Mouse (Mus musculus) heart, embryonic 16.5 days (tissue): ENCODE data around the gene Pebp1. TPM values are rescaled to one million over a fixed set of nuclear protein-coding genes. Genes with fewer than 3 reads are reported as not detected.
A peak's percentile ranks its signal among the peaks of the same experiment; 100 is the strongest.

Experiments
- ATAC-seq: fragments of 200-750 bp; cut with Nextera tagmentation; replicated peaks from 2 replicates; pipeline ENCODE4 v1.8.0; 2017; ENCODE audit warnings: moderate number of reproducible peaks; ENCODE audit not compliant: insufficient read depth, low FRiP score; ENCODE audit errors: extremely low read depth
- H3K27ac ChIP-seq: fragments of 300-500 bp; sonication (generic); 2 replicates; pipeline ENCODE4 v1.5.1; 2014; ENCODE audit warnings: mild to moderate bottlenecking, low read length, control low read depth, moderate library complexity
- H3K27me3 ChIP-seq: fragments of 300-500 bp; sonication (generic); 2 replicates; pipeline ENCODE4 v1.6.1; 2014; ENCODE audit warnings: low read length, mixed read lengths; ENCODE audit not compliant: control insufficient read depth, insufficient read depth
- H3K36me3 ChIP-seq: fragments of 300-500 bp; sonication (generic); 2 replicates; pipeline ENCODE4 v1.6.1; 2014; ENCODE audit not compliant: control insufficient read depth, insufficient read depth
- H3K4me1 ChIP-seq: fragments of 300-500 bp; sonication (generic); 2 replicates; pipeline ENCODE4 v1.6.1; 2014; ENCODE audit warnings: low read length, mixed read lengths; ENCODE audit not compliant: control insufficient read depth, insufficient read depth
- H3K4me2 ChIP-seq: fragments of 300-500 bp; sonication (generic); 2 replicates; pipeline ENCODE4 v1.6.1; 2014; ENCODE audit warnings: low read depth, mild to moderate bottlenecking, control low read depth, low read length
- H3K4me3 ChIP-seq: fragments of 300-500 bp; sonication (generic); 2 replicates; pipeline ENCODE4 v1.5.1; 2014; ENCODE audit warnings: mild to moderate bottlenecking, control low read depth, low read length
- H3K9ac ChIP-seq: fragments of 300-500 bp; sonication (generic); 2 replicates; pipeline ENCODE4 v1.6.1; 2014; ENCODE audit warnings: low read length, control low read depth
- H3K9me3 ChIP-seq: fragments of 300-500 bp; sonication (generic); replicated peaks from 2 replicates; pipeline ENCODE4 v1.6.1; 2016; ENCODE audit warnings: low read length; ENCODE audit not compliant: control insufficient read depth
- WGBS: fragments of 180-500 bp; shearing (Covaris S2); extraction: QIAGEN DNeasy Blood & Tissue Kit; methylation state at CpG from one replicate; pipeline ENCODE4 v1.1.7; 2014; 5-methylcytosine and 5-hydroxymethylcytosine counted together
- polyA plus RNA-seq: library from polyadenylated mRNA; unstranded; fragments of >200 nt; fragmentation: Nextera tagmentation; extraction: Ambion mirVana; gene quantifications from 2 replicates; pipeline ENCODE4 v1.2.1, GENCODE M21; 2015

The Pebp1 gene
- polyA plus RNA-seq, 1 experiment from 2014 or later = 599 TPM

DNA sequence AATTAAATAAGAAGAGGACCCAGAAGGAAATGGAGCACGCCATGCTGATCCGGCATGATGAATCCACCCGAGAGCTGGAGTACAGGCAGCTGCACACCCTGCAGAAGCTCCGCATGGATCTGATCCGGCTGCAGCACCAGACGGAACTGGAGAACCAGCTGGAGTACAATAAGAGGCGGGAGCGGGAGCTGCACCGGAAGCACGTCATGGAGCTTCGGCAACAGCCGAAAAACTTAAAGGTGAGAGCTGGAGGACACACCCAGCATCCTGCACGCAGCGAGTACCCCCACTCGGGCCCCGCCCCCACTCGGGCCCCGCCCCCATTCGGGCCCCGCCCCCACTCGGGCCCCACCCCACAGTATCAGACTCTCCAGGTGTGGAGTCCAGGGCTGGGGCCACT lies 23.9 kb downstream of the Pebp1 start:
- peaks cover 5% of the 10 kb centered on the region; the same call in 1 of the 2 replicates for H3K9me3 ChIP-seq
- H3K4me2 ChIP-seq = no peak overlapping the region
- 86% methylated on average over 21 of the region's 21 CpGs for WGBS
- no peaks in the 10 kb centered on the region for H3K4me1 ChIP-seq
- no peak for ATAC-seq
- no peak overlapping the region for H3K4me3 ChIP-seq
- H3K27ac ChIP-seq = no peak overlapping the region
- peaks cover 9% of the 10 kb centered on the region for H3K36me3 ChIP-seq
- H3K9ac ChIP-seq = no peak overlapping the region
- H3K27me3 ChIP-seq = no peaks in the 10 kb centered on the region

DNA sequence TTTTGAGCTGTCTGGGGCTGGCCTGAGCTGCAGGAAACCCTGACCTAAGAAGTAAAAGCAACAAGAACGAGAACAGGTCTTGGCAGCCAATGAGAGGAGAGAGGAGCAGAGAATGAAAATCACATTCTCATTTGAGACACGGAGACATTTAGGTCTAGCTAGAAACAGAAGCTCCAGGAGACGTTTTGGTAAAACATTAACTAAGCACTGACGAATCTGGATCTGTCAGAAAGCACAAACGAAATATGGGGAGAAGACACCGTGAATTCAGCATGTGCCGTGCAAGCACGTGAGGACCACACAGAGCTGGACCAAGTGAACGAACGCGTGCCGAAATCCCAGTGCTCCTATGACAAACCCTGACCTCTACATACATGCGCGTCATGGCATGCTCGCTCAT lies 29.1 kb downstream of the Pebp1 start:
- Histone ChIP-seq H3K27me3 (no peaks in the 10 kb centered on the region), H3K4me3 (no peak overlapping the region), H3K27ac (no peak overlapping the region), H3K9me3 (no peaks in the 10 kb centered on the region), H3K4me2 (no peak overlapping the region), H3K4me1 (no peaks in the 10 kb centered on the region), H3K36me3 (peaks cover 3% of the 10 kb centered on the region), H3K9ac (no peak overlapping the region)
- WGBS = 91% methylated on average over 15 of the region's 15 CpGs
- no peak for ATAC-seq

GRCm38 (mm10) chr5:117251763-117252162 lies 35.7 kb downstream of the Pebp1 start:
- H3K27me3 ChIP-seq = no peaks in the 10 kb centered on the region
- 90% methylated on average over 3 of the region's 3 CpGs for WGBS
- no peaks in the 10 kb centered on the region for H3K36me3 ChIP-seq
- H3K4me1 ChIP-seq = peaks cover 3% of the 10 kb centered on the region; the same call in 1 of the 2 replicates
- H3K4me2 ChIP-seq = no peak overlapping the region
- H3K4me3 ChIP-seq = no peak overlapping the region
- no peak overlapping the region for H3K27ac ChIP-seq
- H3K9ac ChIP-seq = no peak overlapping the region
- H3K9me3 ChIP-seq = no peaks in the 10 kb centered on the region
- no peak for ATAC-seq

DNA sequence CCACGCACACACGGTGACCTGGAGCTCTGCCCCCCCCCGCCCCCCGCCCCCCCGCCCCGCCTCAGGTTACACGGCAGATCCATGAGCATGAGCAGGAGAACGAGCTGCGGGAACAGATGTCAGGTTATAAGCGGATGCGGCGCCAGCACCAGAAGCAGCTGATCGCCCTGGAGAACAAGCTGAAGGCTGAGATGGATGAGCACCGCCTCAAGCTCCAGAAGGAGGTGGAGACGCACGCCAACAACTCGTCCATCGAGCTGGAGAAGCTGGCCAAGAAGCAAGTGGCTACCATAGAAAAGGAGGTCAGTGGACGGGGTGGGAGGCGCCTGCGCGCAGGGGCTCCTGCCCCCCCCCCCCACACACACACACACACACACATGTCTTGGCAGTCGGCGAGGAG lies 36.6 kb downstream of the Pebp1 start:
- Histone ChIP-seq H3K36me3 (no peaks in the 10 kb centered on the region), H3K4me2 (no peak overlapping the region), H3K27ac (no peak overlapping the region), H3K27me3 (no peaks in the 10 kb centered on the region), H3K4me3 (no peak overlapping the region), H3K4me1 (peaks cover 3% of the 10 kb centered on the region; the same call in 1 of the 2 replicates), H3K9me3 (no peaks in the 10 kb centered on the region), H3K9ac (no peak overlapping the region)
- no peak for ATAC-seq
- 67% methylated on average over 22 of the region's 24 CpGs for WGBS

DNA sequence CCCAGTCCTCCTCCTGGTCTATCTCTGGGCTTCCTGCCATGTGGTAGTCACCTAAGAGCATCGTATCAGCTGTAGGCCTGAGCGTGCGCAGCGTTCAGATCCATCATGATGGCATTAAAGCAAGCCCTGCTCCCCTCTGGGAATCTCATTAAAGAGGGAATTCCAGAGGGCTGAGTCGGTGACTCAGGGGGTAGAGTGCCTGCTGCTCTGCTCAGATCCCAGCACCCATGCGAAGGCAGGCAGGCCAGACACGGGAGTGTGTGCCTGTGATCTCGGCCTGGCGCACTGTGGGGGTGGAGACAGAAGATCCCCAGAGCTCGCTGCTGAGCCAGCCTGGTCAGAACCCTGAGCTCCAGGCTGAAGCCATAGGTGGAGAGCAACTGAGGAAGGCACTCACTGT lies 39.1 kb downstream of the Pebp1 start:
- Histone ChIP-seq H3K4me1 (peaks cover 3% of the 10 kb centered on the region; the same call in 1 of the 2 replicates), H3K9ac (peak overlapping the region; percentile 11; the same call in 1 of the 2 replicates), H3K27ac (no peak overlapping the region), H3K27me3 (no peaks in the 10 kb centered on the region), H3K4me2 (no peak overlapping the region), H3K4me3 (no peak overlapping the region), H3K36me3 (no peaks in the 10 kb centered on the region), H3K9me3 (no peaks in the 10 kb centered on the region)
- ATAC-seq = no peak
- WGBS = 21% methylated on average over 10 of the region's 10 CpGs

DNA sequence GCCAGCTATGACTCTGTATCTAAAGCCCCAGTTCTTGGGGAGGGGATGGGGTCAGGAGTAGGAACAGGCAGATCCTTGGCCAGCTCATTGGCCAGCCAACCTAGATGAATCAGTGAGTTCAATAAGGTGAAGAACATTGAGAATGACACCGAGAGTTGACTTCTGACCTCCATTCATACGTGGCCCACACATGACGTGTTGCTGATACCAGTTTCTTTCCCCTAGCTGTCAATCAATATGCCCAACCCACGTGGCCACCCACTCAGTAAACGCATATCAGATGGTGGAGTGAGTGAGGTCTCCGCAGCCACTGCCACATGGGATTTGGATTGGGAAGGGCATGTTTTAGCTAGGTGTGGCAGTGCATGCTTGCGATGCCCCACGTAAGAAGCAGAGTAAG lies 42.3 kb downstream of the Pebp1 start:
- no peaks in the 10 kb centered on the region for H3K36me3 ChIP-seq
- H3K4me3 ChIP-seq = no peak overlapping the region
- H3K4me2 ChIP-seq = no peak overlapping the region
- no peaks in the 10 kb centered on the region for H3K27me3 ChIP-seq
- H3K4me1 ChIP-seq = peaks cover 6% of the 10 kb centered on the region
- H3K9ac ChIP-seq = no peak overlapping the region
- no peak overlapping the region for H3K27ac ChIP-seq
- ATAC-seq = no peak
- no peaks in the 10 kb centered on the region for H3K9me3 ChIP-seq
- 88% methylated on average over 8 of the region's 8 CpGs for WGBS

- Histone ChIP-seq H3K27ac (no peak overlapping the region), H3K4me2 (peak overlapping the region; percentile 61), H3K27me3 (no peaks in the 10 kb centered on the region), H3K9me3 (no peaks in the 10 kb centered on the region), H3K4me3 (peak overlapping the region; percentile 38), H3K36me3 (no peaks in the 10 kb centered on the region), H3K4me1 (peaks cover 7% of the 10 kb centered on the region), H3K9ac (peak overlapping the region; percentile 56)
- no peak for ATAC-seq
- 36% methylated on average over 22 of the region's 22 CpGs for WGBS
Observed at GRCm38 (mm10) chr5:117242671-117243478, 44.5 kb downstream of the Pebp1 start.

GRCm38 (mm10) chr5:117241935-117242531 lies 45.4 kb downstream of the Pebp1 start:
- H3K27ac ChIP-seq = no peak overlapping the region
- H3K27me3 ChIP-seq = no peaks in the 10 kb centered on the region
- H3K4me3 ChIP-seq = peak overlapping the region; percentile 14; the same call in 1 of the 2 replicates
- no peaks in the 10 kb centered on the region for H3K9me3 ChIP-seq
- WGBS = 63% methylated on average over 16 of the region's 16 CpGs
- H3K36me3 ChIP-seq = no peaks in the 10 kb centered on the region
- no peak for ATAC-seq
- peak overlapping the region; percentile 61 for H3K4me2 ChIP-seq
- no peak overlapping the region for H3K9ac ChIP-seq
- peaks cover 7% of the 10 kb centered on the region for H3K4me1 ChIP-seq

DNA sequence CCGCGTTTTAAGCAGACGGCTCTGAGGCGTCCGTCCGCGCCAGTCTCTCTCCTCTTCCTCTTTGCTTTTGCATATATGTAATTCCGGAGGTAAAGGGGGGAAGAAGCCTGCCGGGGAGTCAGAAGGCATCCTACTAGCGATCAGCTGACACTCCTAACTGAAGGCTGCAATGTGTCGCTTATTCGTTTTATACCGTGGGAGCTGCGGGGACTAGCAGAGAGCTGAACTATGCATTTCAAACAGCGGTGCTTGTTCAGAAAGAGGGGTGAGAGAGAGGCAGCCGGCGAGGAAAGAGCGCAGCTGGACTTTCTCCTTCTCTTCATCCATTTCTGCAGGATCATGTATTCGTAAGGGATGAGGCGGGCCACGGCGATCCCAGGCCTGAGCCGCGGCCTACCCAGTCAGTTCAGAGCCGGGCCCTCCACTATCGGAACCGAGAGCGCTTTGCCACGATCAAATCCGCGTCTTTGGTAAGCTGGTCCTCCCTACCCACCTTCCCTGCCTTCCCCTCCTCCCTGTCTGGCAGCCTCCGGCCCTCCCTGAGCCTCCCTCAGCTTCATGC lies 46.6 kb downstream of the Pebp1 start:
- H3K4me3 ChIP-seq = peak overlapping the region; percentile 64
- H3K9me3 ChIP-seq = no peaks in the 10 kb centered on the region
- ATAC-seq = no peak
- peaks cover 7% of the 10 kb centered on the region for H3K4me1 ChIP-seq
- 11% methylated on average over 32 of the region's 32 CpGs for WGBS
- peak overlapping the region; percentile 31; the same call in 1 of the 2 replicates for H3K27ac ChIP-seq
- H3K36me3 ChIP-seq = no peaks in the 10 kb centered on the region
- no peaks in the 10 kb centered on the region for H3K27me3 ChIP-seq
- H3K9ac ChIP-seq = peak overlapping the region; percentile 70
- H3K4me2 ChIP-seq = peak overlapping the region; percentile 89
